Mouse (Mus musculus) ovary, postnatal 36 days (tissue): ENCODE measurements at regions not wholly inside any gene's neighbourhood (a gene's known extent, or its start where the extent isn't known, plus 50 kb on each side); places are given as distances from the start of the nearest gene placed in this dataset.
"Not testable (repeated sequence)": the region's sequence is repeated elsewhere in the genome, so short reads cannot be mapped to it uniquely, and the experiment has no call there.

Experiments
- DNase-seq: peaks from one replicate; pipeline ENCODE4 v3.0.0; 2022; ENCODE audit warnings: low spot score, mixed read lengths

- DNase-seq, result peak; percentile 21
These were observed 60.5 kb upstream of the Tmem200a start for GRCm38 (mm10) chr10:26139100-26140093.

GRCm38 (mm10) chr10:26152586-26152985, 73.7 kb upstream of the Tmem200a start:
- no peak for DNase-seq

DNA sequence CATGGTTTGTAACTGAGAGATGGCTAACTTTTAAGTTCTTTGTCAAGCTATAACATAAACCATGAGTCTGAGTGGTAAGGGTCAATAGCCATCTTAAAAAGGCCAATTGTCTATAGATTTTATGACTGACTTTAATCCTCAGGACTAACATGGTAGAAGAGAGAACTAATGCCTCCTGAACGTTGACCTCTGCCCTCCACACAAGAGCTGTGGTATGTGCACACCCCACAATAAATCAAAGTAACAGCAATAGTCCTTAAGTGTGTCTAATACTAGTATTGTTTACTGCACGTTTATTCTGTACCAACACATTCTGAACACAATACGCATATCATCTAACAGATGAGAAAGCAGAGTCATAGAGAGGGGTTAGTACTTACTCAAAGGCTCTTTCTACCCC, 70.7 kb upstream of the Samd3 start:
- DNase-seq, result no peak

- DNase-seq, result not testable (repeated sequence)
These were observed 68.4 kb upstream of the Samd3 start for GRCm38 (mm10) chr10:26161139-26161538.

DNA sequence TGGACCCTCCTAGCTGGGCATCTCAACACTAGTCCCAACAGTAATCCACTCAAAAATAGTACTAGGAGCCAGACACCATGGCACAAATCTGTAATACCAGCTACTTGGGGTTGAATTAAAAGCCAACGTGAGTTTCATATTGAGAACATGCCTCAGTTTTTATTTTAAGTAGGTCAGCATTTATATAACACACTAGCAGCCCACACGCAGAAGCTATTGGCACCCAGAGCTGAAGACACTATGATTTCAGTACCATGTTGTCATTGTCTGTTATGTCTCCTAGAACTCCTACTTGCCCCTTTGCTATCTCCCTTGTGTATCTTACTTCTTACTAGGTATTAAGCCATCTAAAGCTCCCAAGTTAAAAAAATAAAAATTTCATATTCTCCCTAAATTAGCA, 65.0 kb upstream of the Samd3 start:
- DNase-seq, result no peak

- DNase-seq, result no peak
These were observed 51.9 kb upstream of the Samd3 start for GRCm38 (mm10) chr10:26177591-26177990.

GRCm38 (mm10) chr10:26178356-26178755, 51.2 kb upstream of the Samd3 start:
- DNase-seq, result no peak
